Mouse (Mus musculus) heart, postnatal 10 days (tissue): ENCODE measurements at regions not wholly inside any gene's neighbourhood (a gene's known extent, or its start where the extent isn't known, plus 50 kb on each side); places are given as distances from the start of the nearest gene placed in this dataset.
"Not testable (repeated sequence)": the region's sequence is repeated elsewhere in the genome, so short reads cannot be mapped to it uniquely, and the experiment has no call there.

Source experiments
- DNase-seq, 2 experiments: peaks; one replicate each; pipeline ENCODE4 v3.0.0; 2021
- intact Hi-C: fragments of 180-260 bp; cut with DNase I; formaldehyde crosslinking; loops from one replicate; pipeline ENCODE4 v1.15.1; 2025

DNA sequence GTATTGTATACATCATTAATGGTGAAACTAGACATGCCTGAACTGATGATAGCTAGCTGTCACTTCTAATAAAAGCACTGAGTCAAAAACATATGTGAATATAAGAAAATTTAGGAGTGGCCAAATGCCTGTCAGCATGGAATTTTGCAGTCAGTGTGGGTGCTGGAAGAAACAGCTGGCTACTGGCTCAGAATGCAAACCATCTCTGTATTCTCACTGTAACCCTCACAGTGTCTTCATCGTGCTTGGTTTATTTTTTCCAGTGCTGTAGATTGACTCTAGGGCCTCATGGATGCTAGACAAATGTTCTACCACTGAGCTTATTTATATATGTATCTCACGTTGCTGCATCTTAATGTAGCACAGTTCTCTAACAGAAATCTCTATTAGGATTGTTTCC is 157.4 kb downstream of the Trib2 start:
- intact Hi-C loops, result no loop called here
- no peak for DNase-seq

DNA sequence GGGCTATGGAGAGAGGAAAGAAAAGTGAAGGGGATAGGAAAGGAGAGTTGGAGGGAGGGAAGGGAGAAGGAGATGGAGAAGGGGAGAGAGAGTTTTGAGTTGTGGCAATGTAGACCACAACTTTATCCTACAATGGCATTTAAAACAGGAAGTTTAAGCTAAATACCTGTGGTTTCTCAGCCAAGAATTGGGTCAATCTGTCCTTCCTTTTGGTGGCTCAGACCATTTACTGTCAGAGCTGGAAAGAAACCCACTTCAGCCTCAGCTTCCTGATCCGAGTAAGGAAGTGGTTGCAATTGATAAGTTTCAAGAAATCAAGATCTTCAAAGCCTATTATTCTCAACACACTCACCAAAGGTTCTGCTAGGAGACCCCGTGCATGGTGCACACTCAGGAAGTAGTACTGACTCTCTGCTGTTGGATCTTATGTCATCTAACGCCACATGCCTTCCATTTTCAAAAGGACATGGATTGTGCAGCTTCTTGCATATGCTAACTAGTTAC is 158.9 kb downstream of the Trib2 start:
- DNase-seq, result no peak
- intact Hi-C loops, result no loop called here

DNA sequence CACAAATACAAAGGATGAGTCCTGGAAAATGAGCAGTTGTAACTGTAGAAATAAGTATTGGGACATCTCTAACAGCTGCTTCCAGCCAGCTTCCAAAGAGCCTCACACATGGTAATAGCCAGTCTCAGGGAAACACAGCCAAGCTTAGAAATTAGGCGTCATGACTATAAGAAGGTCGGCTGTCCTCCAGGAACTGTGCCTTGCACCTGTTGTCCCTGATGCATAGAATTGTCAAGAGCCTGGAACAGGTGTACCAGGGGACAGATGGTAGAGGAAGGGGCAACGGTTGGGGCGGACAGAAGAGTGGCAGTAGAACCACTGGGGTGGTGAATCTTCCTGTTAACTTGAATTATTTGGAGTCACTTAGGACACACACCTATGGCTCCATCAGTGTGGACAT is 162.1 kb downstream of the Trib2 start:
- no peak for DNase-seq
- intact Hi-C loops, result no loop called here

DNA sequence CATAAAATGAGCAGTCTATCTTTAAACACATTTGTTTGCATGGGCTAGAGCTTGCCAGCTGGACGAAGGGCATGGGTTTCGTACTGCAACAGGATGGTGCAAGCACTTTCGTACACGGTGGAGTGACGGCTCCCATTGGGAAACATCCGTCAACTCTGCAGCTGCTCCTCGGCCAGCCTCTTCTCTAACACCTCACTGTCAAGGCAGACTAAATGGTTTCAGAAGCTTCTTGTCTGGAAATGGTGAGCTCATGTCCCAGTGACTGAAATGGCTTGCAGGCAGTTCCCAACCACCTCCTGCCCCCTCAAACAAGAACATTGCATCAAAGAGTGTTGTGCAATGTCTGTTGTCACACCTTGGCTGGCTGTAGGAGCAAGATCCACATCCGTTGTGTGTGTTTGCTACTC is 163.4 kb downstream of the Trib2 start:
- DNase-seq, result peak in 1 of 2 experiments; percentile 22
- intact Hi-C loops, result no loop called here

DNA sequence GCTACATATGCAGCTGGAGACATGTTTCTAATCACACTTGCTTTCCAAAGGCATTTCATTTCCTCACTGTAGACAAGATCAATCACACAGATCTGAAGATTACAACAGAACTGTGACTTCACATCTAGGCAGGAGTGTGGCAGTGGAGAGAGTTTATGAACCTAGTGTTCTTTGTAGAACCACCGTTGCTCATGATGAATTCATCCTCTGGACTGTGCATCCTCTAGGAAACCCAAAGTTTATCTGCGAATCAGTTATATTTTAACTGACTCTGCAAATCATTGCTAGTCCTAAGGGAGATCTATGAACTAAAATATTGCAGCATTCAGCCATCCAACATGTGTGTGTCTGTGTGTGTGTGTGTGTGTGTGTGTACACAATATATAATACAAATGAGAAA is 165.4 kb downstream of the Trib2 start:
- no peak for DNase-seq
- intact Hi-C loops, result no loop called here

DNA sequence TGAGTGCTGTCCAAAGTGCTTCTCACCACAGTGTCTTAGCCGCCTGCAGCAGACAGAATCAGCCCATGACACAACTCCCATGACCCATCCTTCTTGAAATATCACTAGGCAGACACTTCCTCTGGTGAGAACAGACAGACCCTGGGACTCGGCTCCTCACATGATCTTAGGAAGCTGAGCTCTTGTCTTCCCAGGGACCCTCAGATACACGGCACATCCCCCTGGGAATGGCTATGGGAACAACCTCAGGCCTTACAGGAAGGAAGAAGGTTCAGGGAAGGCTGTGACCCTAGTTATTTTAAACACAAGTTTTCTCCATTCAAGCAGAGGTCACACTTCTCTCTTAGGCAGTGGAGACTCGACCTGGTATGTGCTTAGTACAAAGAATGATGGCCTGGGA is 166.8 kb downstream of the Trib2 start:
- intact Hi-C loops, result no loop called here
- peak; percentile 27 to 30 for DNase-seq

DNA sequence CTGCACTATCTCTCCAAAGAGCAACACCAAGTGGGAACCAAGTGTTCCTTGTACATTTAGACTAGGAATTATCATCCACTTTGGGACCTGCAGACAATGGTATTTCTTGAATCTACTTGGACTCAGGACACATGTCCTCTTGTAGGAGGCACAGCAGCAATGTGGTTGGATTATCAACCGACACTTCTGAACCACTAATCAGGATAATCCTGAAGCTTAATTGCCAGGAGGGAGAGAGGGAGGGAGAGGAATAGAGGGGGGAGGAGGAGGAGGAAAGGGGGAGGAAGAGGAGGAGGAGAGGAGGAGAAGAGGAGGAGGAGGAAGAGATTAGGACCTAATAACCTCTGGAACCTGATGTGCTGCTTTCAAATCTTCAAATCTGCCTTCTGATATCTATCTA is 167.5 kb downstream of the Trib2 start:
- DNase-seq, result no peak
- intact Hi-C loops, result no loop called here

DNA sequence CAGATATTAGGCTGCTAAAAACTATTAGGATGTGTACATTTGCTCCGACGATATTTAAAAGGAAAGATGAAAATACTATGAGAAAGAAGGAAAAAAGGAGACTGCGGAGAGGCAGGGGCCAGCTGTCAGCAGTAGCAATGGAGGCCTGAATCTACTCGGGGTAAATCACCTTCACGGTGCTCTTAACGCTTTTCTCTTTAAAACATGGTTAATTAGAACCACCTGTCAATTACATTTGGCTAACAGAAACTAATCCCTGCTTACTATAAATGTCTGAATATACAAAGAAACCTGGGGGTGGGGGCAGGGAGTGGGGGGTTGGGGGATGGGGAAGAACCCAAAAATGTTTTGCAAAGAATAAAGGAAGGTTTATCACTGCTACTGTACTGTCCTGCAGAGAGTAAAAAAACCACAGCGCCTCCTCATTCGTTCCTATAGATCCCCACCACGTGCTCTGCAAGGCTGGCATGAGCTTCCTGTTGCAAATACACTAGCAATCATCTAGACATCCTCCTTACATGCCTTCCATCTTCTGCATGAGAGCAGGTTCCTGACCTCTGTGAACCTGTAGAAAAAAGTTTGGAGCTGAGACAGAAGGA is 172.5 kb downstream of the Trib2 start:
- DNase-seq, result no peak
- intact Hi-C loops, result no loop called here

DNA sequence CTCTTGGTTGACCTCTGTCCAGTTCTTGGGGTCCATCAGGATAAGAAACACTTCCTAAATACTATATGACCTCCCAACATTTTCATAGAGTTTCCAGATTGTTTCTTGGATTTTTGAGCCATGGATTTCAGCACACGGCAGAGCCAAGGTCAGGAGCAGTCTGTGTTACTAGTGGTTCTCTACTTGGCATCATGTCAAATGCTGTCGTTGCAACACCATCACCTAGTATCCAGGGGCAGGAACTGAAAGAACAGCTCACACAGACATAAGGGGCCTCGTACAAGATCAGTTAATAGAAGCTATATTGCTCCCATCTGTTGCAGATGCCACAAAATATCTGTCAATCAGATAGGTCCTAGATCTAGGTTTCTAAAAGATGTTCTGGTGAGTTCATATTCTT is 173.1 kb downstream of the Trib2 start:
- intact Hi-C loops, result no loop called here
- no peak for DNase-seq

DNA sequence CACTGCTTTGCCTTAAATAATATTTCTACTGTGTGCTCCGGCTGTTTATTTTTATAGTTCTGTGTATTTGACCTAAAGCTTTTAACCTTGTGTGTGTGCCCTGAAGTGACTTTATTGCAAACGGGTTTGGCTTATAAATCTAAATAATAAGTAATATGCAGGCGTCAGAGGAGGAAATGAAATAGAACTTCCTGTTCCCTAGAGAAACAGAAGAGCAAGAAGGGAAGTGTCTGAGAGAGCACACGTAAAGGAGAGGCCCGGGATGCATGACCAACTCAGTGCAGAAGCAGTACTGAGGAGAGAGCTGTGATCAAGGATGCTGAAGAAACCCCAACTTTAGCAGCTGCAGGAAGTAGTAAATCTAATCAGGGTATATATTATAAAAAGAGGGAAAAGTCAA is 176.4 kb downstream of the Trib2 start:
- intact Hi-C loops, result no loop called here

DNA sequence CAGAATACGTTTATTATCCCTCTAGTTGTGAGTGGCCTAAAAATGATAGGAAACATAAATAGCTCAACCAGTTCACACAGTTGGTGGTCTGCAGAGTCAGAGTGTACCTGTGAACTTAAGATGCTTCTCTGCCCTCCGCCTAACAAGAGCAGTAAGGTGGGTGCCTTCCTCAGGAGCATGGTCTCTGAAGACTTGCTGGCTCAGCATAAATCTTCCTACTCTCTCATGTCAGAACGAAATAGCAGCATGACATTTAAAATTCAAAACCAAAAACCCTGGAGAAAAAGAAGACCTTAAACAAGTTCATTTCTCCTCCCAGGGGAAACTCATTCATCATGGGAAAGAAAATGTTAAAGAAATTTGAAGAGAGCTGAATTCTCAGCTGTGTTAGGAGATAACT is 186.8 kb downstream of the Trib2 start:
- intact Hi-C loops, result no loop called here
- DNase-seq, result no peak

More for the DNA sequence above, 176.4 kb downstream of the Trib2 start:
- DNase-seq, result no peak

DNA sequence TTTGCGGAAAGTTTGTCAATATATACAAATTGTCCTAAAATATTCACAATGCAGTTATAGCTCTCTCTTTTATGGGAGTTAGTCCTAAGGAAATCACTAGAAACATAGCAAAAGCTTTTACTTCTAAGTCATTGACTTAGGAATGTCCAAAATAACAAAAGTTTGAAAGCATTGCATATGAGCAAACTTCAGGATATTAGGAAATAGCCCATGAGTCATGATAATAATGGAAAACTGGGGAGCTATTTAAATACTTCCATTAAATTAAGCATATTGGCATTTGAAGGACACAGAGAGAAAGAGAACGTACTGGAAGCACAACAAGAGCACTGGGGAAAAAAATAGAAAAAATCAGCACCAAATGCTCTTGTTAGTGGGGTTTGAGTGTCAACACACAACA is 197.2 kb downstream of the Trib2 start:
- intact Hi-C loops, result no loop called here
- DNase-seq, result no peak

DNA sequence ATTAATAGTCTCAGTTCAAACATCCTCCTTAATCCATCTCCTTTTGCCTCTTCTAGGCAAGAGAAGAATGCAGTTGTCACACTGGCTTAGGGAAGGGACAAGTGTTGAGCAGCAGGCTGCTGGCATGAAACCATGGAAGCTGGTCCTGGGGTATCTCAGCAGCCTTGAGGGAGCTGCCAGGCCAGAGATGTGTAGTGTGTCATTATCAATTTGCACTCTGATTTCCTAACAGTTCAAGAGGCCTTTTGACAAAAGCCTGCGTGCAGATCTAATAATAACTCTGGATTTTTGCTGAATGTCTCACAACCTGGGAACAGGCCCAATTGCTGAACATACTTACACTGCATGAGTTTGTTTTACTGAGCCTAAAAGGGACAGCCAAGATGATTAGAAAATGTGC is 199.4 kb downstream of the Trib2 start:
- intact Hi-C loops, result no loop called here
- peak; percentile 83 to 87 for DNase-seq

DNA sequence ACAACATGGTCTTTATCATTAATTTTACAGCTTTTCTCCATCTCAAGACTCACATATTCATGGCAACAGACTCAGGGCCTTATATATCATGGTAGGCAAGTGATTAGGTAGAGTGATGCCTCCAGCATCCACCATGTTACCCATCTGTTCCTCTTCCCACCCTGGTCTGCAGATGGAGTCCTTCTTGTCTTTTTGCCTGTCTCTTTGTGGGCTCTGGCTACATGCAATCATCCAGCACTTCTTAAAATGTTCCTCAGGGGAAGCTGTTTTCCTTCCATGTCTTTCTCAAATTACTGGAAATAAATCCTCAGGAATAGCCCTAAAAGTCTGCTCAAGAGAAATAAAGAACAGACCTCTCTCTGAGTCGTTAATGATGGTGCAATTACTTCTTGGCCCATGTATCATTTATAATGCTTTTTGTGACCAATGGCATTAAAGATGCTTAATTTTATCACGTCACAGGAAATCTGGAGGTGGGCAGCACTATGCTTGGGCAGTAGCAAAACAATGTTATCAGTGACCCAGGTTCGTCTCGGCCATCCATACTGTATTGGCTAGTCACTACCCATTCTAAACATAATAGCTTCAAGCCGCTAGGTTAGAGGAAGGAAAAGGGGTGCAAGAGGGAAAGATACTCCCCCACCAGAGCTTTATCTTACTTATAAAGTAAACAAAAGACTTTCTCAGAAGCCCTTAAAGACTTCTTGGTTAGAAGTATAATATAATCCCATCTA is 204.7 kb downstream of the Trib2 start:
- intact Hi-C loops, result no loop called here
- no peak for DNase-seq

DNA sequence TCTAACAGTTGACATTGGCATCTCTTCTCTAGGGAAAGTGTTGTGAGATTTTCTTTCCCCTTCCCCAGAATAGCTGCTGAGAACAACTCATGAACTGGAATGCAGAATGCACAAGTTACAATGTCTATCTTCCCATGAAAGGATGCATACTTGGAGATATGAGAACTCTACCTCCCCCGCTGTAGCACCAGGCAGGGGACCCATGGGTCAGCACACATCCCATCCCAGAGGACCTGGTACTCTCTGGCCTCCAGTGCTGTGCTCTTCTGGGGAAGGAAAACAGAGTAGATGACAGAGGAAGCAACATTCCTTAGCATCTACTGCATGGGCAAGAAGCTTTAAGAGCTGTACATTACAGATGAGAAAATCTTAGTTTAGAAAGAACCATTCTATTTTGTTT is 209.6 kb downstream of the Trib2 start:
- no peak for DNase-seq
- intact Hi-C loops, result loop anchor here (5.0 kb wide), 3 partner anchors 95 to 400 kb away; no protein-coding TSS in a partner anchor

DNA sequence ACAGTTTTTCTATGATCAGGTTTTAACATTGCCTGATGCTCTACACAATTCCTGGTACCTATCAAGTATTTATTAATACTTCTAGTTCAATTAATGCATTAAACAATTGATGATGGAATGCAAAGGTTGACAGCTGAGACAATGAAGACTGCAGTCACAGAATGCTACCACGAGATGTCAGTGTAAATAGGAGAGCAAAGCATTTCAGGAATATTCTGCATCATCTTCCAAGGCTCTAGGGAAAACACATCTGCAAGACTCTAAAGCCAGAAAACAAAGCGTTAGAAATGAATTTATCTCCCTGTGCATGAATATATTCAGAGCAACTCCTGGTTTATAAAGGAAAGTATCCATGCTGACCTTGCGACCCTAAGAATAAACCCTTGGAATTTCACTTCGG is 210.6 kb downstream of the Trib2 start:
- DNase-seq, result peak; percentile 55 to 65
- intact Hi-C loops, result loop anchor here (1.0 to 5.0 kb wide), 6 partner anchors 71 to 927 kb away; no protein-coding TSS in a partner anchor

DNA sequence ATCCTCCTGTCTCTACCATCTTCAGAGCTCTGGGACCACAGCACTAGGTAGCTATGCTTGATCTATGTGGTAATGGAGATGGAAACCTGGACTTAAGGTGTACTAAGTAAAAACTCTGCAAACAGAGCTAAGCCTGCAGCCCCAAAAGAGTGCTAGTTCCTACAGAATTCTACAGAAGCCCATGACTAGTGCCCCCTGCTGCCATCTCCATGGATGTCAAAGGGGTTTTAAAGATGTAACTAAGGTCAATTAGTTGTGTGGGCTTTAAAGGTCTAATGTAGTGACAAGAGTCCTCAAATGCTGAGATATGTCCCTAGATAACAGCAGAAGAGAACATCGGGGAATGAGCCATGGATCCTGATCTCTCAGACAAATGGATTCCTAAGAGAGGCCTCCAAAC is 212.1 kb downstream of the Trib2 start:
- intact Hi-C loops, result loop anchor here (2.0 to 5.0 kb wide), 5 partner anchors 98 to 904 kb away; no protein-coding TSS in a partner anchor
- DNase-seq, result no peak

DNA sequence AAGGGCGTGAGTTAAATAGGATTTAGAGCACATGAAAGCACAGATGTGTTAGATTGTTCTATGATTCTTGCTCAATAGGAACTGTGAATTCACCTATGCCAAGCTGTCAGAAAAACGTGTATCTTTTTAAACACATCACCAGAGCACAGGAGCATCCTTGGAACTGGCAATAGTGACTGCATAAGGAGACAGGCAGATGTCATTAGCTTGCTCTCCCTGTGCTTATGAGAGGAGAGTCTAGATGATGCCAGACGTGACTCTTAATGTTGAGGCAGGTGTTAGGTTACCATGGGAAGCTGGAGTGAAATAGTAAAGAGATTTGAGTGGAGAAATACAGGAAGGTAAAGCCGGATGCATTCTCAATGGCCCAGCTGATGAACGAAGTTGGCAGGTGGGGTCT is 212.8 kb downstream of the Trib2 start:
- DNase-seq, result no peak
- intact Hi-C loops, result loop anchor here (2.0 to 5.0 kb wide), 2 partner anchors 628 to 905 kb away; no protein-coding TSS in a partner anchor

DNA sequence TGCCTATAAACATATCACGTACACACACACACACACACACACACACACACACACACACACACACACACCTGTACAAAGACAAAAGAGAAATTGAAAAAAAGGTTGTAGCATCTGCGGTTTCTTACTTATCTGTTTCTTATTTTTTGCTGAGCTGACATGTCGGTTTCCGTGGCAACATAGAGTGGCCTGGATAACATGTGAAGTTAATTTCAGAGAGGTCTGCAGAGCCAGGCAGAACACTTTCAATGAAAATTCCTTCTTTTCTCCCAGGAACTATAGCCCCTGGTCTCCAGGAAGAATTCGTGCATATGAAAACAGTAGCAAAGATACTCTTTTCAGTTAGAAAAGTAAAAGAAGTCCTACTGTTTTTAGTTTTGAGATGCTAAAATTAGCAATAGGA is 213.4 kb downstream of the Trib2 start:
- no peak for DNase-seq
- intact Hi-C loops, result loop anchor here (5.0 kb wide), 1 partner anchor 629 kb away; no protein-coding TSS in a partner anchor

DNA sequence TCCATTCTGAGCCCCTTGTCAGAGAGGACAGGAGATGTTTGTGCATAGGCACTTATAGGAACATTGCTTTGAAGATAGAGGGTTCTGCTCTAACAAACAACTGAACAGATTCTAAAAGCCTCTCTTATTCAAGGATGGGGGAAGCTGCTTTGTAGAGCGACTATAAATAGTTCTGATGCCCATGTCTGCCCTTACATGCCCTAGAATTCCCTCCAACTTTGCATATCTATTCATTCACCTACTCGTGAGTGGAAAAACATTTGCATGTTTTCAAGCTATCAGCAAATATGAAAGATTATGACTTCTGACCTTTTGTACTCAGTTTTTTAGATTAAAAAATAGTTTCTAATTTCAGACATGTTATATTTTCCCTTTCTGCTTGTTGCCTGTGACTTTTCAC is 222.0 kb downstream of the Trib2 start:
- intact Hi-C loops, result loop anchor here (2.0 kb wide), 1 partner anchor 52 kb away; no protein-coding TSS in a partner anchor

DNA sequence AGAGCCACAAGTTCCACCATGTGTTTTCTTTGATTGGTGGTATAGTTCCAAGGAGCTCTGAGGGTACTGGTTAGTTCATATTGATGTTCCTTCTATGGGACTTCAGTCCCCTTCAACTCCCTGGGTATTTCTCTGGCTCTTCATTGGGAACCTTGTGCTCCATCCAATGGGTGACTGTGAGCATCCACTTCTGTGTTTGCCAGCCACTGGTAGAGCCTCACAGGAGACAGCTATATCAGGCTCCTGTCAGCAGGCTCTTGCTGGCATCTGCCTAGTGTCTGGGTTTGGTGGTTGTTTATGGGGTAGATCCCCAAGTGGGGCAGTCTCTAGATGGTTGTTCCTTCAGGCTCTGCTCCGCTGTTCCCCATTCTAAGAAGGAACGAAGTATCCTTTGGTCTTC is 228.9 kb downstream of the Trib2 start:
- intact Hi-C loops, result not testable (repeated sequence)

More for the DNA sequence above, 222.0 kb downstream of the Trib2 start:
- DNase-seq, result no peak

More for the DNA sequence above, 228.9 kb downstream of the Trib2 start:
- peak in 1 of 2 experiments; percentile 25 for DNase-seq
